Mouse (Mus musculus) neural tube, embryonic 12.5 days (tissue): Measurements from ENCODE around the gene Rdh12. TPM values are rescaled to one million over a fixed set of nuclear protein-coding genes. Genes with fewer than 3 reads are reported as not detected.

ENCODE experiments used
- ATAC-seq: fragments of 200-750 bp; cut with Nextera tagmentation; 2 replicates; pipeline ENCODE4 v1.8.0; 2017; ENCODE audit warnings: low read depth, mild to moderate bottlenecking, moderate TSS enrichment, moderate library complexity; ENCODE audit not compliant: low FRiP score
- H3K27ac ChIP-seq: fragments of 300-500 bp; sonication (generic); 2 replicates; pipeline ENCODE4 v1.5.1; 2016
- H3K27me3 ChIP-seq: fragments of 300-500 bp; sonication (generic); replicated peaks from 2 replicates; pipeline ENCODE4 v1.6.1; 2016; ENCODE audit warnings: mild to moderate bottlenecking
- H3K36me3 ChIP-seq: fragments of 300-500 bp; sonication (generic); 2 replicates; pipeline ENCODE4 v1.6.1; 2016; ENCODE audit warnings: mild to moderate bottlenecking
- H3K4me1 ChIP-seq: fragments of 300-500 bp; sonication (generic); 2 replicates; pipeline ENCODE4 v1.6.1; 2016
- H3K4me2 ChIP-seq: fragments of 300-500 bp; sonication (generic); replicated peaks from 2 replicates; pipeline ENCODE4 v1.6.1; 2016; ENCODE audit warnings: mild to moderate bottlenecking
- H3K4me3 ChIP-seq: fragments of 300-500 bp; sonication (generic); 2 replicates; pipeline ENCODE4 v1.5.1; 2016
- H3K9ac ChIP-seq: fragments of 300-500 bp; sonication (generic); 2 replicates; pipeline ENCODE4 v1.6.1; 2016; ENCODE audit warnings: mild to moderate bottlenecking
- H3K9me3 ChIP-seq: fragments of 300-500 bp; sonication (generic); 2 replicates; pipeline ENCODE4 v1.6.1; 2016; ENCODE audit warnings: mild to moderate bottlenecking
- WGBS: fragments of 180-500 bp; shearing (Covaris S2); methylation state at CpG from one replicate; pipeline ENCODE4 v1.1.7; 2016; 5-methylcytosine and 5-hydroxymethylcytosine counted together
- polyA plus RNA-seq: library from polyadenylated mRNA; unstranded; fragments of >200 nt; fragmentation: Nextera tagmentation; extraction: Ambion mirVana; gene quantifications from 2 replicates; pipeline ENCODE4 v1.2.1, GENCODE M21; 2016

Gene Rdh12
- polyA plus RNA-seq, 1 experiment from 2014 or later: 0.93 TPM

DNA sequence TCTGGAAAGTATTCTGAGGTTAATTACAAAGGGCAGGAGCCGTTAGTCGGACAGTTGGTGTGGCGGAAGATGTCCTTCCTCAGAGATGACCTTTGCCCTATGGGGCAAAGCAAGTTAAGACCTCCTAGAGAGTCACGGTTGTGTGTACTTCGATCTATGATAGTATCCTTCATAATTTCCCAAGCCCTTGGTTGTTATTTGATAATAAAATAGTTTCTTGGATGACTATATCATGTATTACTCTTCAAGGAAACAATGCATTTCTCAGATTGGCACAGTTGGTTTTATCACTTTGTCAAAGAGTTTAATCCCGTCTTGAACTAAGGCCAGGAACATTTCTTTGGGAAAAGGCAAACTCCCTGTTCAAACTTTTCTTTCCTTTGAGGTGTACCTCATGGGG lies 16.5 kb upstream of the Rdh12 start, which contains the start of gene Rdh11:
Gene Rdh11, minus strand, starts transcription at position 101 of the 400 bp plus-strand sequence.
- 68% methylated on average over 6 of the region's 6 CpGs for WGBS
- Histone ChIP-seq H3K4me1 (peaks cover 11% of the 10 kb centered on the region), H3K4me2 (peak within 1 kb of the TSS; percentile 84), H3K27me3 (no peaks in the 10 kb centered on the region), H3K36me3 (peaks cover 11% of the 10 kb centered on the region; the same call in 1 of the 2 replicates), H3K9me3 (no peaks in the 10 kb centered on the region), H3K9ac (peak within 1 kb of the TSS; percentile 66), H3K27ac (no peak within 1 kb of the TSS), H3K4me3 (peak within 1 kb of the TSS; percentile 55)
- no peak for ATAC-seq

DNA sequence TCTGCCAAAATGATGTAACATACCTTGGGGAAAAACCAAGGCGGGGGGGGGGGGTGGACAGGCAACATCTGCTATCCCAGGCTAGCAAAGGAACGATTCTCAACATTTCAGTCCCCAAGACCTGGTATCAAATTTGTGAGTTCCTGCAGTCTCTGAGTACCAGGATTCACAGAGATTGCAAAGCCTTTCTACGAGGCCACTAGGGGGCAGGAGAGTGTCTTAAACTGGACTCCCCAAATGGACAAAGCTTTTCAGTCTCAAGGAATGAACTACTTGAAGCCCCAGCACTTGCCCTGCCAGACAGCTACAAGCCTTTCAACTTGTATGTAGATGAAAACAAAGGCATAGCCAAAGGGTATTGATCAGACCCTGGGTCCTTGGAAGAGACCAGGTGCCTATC lies 15.3 kb upstream of the Rdh12 start:
- ATAC-seq: no peak
- no peak overlapping the region for H3K27ac ChIP-seq
- H3K27me3 ChIP-seq: no peaks in the 10 kb centered on the region
- no peak overlapping the region for H3K9ac ChIP-seq
- no peak overlapping the region for H3K4me2 ChIP-seq
- H3K36me3 ChIP-seq: no peaks in the 10 kb centered on the region
- no peaks in the 10 kb centered on the region for H3K9me3 ChIP-seq
- H3K4me1 ChIP-seq: peaks cover 11% of the 10 kb centered on the region
- H3K4me3 ChIP-seq: no peak overlapping the region
- WGBS: 6% methylated on average over 3 of the region's 3 CpGs

DNA sequence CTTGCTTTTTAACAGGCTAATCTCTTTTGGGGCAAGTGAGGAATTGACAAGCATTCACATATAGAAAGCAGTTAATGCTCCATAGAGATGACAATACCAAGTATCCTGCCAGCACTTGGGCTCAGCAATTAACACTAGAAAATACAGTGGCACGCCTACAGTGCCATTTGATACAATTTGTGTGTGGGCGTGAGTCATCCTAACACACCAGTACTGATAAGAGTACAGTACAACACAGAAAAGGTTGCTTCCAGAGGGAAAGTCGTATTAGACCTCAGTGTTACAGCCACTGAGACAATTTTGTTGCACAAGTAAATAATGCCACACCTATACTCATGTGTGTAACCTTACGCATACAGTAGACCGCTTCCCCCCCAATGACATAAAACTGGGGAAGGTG lies 11.6 kb upstream of the Rdh12 start:
- Histone ChIP-seq H3K4me2 (no peak overlapping the region), H3K4me3 (no peak overlapping the region), H3K36me3 (no peaks in the 10 kb centered on the region), H3K9me3 (no peaks in the 10 kb centered on the region), H3K27ac (no peak overlapping the region), H3K27me3 (no peaks in the 10 kb centered on the region), H3K4me1 (no peaks in the 10 kb centered on the region), H3K9ac (no peak overlapping the region)
- no peak for ATAC-seq
- 88% methylated on average over 5 of the region's 5 CpGs for WGBS

DNA sequence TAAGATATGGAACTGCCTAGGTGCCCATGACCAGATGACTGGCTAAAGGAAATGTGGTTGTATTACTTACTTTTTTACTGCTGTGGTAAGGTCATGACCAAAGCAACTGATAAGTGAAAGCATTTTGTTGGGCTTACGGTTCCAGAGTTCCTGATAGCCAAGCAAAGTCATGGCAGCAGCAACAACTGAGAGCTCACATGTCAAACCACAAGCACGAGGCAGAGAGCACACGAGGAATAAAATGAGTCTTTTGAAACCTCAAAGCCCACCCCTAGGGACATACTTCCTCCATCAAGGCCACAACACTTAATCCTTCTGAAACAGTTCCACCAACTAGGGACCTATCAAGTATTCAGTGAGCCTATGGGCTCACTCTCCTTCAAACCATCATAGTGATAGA lies 6.8 kb upstream of the Rdh12 start:
- no peak overlapping the region for H3K4me3 ChIP-seq
- H3K9ac ChIP-seq: no peak overlapping the region
- no peak for ATAC-seq
- H3K4me2 ChIP-seq: no peak overlapping the region
- no peaks in the 10 kb centered on the region for H3K9me3 ChIP-seq
- no peaks in the 10 kb centered on the region for H3K4me1 ChIP-seq
- no peaks in the 10 kb centered on the region for H3K27me3 ChIP-seq
- no peaks in the 10 kb centered on the region for H3K36me3 ChIP-seq
- H3K27ac ChIP-seq: no peak overlapping the region
- WGBS: 70% methylated on average over 3 of the region's 3 CpGs

DNA sequence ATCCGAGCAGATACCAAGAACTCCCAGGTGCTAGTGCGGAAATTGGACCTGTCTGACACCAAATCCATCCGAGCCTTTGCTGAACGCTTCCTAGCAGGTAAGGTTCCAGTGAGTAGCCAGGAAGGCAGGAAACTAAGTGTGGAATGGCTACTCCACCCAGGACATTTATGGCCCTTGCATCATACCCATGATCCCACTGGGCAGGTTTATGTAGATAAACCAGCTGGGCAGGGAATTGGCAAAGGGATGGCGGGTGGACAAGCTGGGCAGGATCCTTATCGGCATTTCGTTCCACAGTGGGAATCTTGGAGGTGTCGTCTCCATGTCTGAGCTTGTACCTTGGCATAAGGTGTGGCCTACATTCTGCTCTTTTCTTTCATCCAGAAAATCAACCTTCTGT lies 2.7 kb downstream of the Rdh12 start:
- Histone ChIP-seq H3K4me1 (0 out of 2 replicates have a peak, but pooled peaks cover 4% of the 10 kb centered on the region), H3K36me3 (no peaks in the 10 kb centered on the region), H3K27ac (no peak overlapping the region), H3K9ac (no peak overlapping the region), H3K4me3 (no peak overlapping the region), H3K9me3 (no peaks in the 10 kb centered on the region), H3K4me2 (no peak overlapping the region), H3K27me3 (no peaks in the 10 kb centered on the region)
- ATAC-seq: no peak
- 91% methylated on average over 8 of the region's 8 CpGs for WGBS

DNA sequence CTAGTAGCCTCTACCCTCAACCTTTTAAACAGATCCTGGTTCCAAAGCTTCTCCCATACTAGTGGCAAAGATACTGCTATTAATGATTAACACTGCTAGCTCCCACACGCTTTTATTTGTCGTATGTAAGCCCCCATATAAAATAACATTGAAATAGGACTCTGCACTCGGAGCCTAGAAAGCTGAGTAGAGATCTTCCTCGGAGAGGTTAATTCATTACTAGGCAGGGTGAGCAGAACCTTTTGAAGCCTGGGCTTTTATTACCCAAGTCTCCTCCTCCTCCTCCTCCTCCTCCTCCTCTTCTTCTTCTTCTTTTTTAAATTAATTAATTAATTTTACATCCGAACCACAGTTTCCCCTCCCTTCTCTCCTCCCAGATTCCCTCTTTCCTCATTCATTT lies 8.8 kb downstream of the Rdh12 start:
- 45% methylated on average over 5 of the region's 5 CpGs for WGBS

DNA sequence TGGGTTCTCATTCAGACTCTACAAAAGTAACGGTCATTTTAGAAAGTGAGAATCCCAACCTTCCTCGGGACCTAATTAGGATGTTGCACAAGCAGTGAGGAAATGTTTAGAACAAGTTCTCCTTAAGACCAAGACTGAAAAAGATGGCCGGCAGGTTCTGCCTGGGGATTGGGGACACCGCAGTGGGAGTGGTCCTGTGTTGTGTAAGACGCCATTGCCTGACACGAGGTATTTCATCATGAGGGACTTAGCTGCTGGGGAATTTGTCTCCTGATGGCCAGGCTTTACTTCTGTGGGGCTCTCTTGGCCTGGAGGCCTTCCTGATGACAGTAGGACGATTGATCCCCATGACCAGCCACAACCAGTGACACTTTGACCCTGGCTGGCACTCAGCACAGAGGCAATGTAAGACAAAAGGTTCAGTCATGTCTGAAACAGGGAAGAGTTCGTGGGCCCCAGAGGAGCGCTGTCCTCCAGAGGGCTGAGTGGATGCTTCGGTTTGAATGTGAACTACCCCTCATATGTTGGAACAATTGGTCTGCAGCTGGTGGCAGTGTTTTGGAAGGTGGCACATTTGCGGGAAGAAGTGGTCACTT lies 26.9 kb downstream of the Rdh12 start:
- no peaks in the 10 kb centered on the region for H3K4me1 ChIP-seq
- no peak overlapping the region for H3K4me3 ChIP-seq
- no peaks in the 10 kb centered on the region for H3K27me3 ChIP-seq
- H3K27ac ChIP-seq: no peak overlapping the region
- 63% methylated on average over 11 of the region's 11 CpGs for WGBS
- no peaks in the 10 kb centered on the region for H3K9me3 ChIP-seq
- H3K4me2 ChIP-seq: no peak overlapping the region
- no peak overlapping the region for H3K9ac ChIP-seq
- H3K36me3 ChIP-seq: peaks cover 53% of the 10 kb centered on the region
- ATAC-seq: no peak

More for the DNA sequence above, 8.8 kb downstream of the Rdh12 start:
- Histone ChIP-seq H3K4me2 (no peak overlapping the region), H3K27ac (no peak overlapping the region), H3K9ac (no peak overlapping the region), H3K4me1 (no peaks in the 10 kb centered on the region), H3K9me3 (no peaks in the 10 kb centered on the region), H3K4me3 (no peak overlapping the region), H3K36me3 (no peaks in the 10 kb centered on the region), H3K27me3 (no peaks in the 10 kb centered on the region)
- no peak for ATAC-seq

DNA sequence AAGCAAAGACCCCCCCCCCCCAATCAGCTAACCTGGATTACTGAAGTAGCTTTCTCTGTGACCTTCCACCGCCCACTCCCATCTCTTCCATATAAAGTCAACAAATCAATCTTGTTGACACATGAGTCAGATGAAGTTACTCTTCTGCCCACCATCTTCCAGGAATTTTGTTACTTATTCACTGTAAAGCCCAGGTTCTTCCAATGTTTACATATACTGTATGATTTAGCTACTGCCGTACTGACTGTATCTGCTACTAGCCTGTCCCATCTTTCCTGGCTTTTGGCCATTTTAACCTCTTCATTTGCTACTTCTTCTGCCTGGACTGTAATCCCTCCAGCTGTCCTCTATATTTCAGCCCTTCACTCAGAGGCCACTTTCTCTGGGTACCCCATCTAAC lies 33.3 kb downstream of the Rdh12 start:
- Histone ChIP-seq H3K4me2 (no peak overlapping the region), H3K27me3 (no peaks in the 10 kb centered on the region), H3K4me1 (no peaks in the 10 kb centered on the region), H3K27ac (no peak overlapping the region), H3K36me3 (peaks cover 89% of the 10 kb centered on the region), H3K4me3 (no peak overlapping the region), H3K9ac (no peak overlapping the region), H3K9me3 (no peaks in the 10 kb centered on the region)
- WGBS: 92% methylated on average over 2 of the region's 2 CpGs
- no peak for ATAC-seq

DNA sequence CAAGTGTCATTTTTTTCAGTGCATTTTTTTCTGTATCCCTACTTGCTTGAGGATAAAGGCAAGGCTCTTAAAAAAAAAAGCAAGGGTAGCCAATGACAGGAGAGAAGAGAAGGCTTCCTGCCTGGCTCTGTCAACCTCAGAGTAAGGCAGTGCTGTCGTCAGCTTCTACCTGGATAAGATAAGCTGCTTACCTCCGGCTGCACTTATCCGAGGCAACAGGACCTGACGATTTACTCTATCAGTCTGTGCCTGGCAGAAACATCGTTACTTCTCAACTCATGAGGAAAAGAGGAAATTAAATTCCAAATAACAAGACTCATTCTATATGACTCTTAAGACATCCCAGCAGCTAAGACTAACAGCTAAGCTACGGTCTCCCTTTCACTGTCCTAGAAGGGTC lies 34.2 kb downstream of the Rdh12 start:
- no peak overlapping the region for H3K9ac ChIP-seq
- ATAC-seq: no peak
- H3K27ac ChIP-seq: no peak overlapping the region
- H3K36me3 ChIP-seq: peaks cover 87% of the 10 kb centered on the region
- 94% methylated on average over 6 of the region's 6 CpGs for WGBS
- H3K4me3 ChIP-seq: no peak overlapping the region
- no peaks in the 10 kb centered on the region for H3K4me1 ChIP-seq
- H3K9me3 ChIP-seq: no peaks in the 10 kb centered on the region
- H3K27me3 ChIP-seq: no peaks in the 10 kb centered on the region
- H3K4me2 ChIP-seq: no peak overlapping the region

DNA sequence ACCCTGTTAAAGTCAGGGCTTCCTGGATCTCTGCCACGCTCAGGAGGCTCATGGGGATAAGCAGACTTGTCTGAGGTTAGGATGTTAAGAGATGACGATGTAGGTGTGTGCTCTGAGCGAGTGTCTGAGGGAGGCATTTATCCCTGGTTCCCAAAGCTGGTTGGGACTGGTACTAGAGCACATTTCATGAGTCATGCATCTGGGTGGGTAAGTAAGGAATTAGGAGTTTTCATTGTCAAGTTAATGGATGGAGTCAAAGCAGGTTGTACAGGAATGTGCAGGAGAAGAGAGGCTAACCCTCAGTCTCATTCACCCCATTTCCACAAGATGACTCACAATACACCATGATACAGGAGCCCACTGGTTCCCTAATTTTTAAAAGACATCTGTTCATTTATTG lies 39.4 kb downstream of the Rdh12 start:
- no peak overlapping the region for H3K27ac ChIP-seq
- ATAC-seq: no peak
- no peaks in the 10 kb centered on the region for H3K27me3 ChIP-seq
- no peak overlapping the region for H3K9ac ChIP-seq
- H3K9me3 ChIP-seq: no peaks in the 10 kb centered on the region
- H3K4me1 ChIP-seq: no peaks in the 10 kb centered on the region
- H3K4me3 ChIP-seq: no peak overlapping the region
- peaks cover 91% of the 10 kb centered on the region for H3K36me3 ChIP-seq
- WGBS: 90% methylated on average over 3 of the region's 3 CpGs
- no peak overlapping the region for H3K4me2 ChIP-seq

DNA sequence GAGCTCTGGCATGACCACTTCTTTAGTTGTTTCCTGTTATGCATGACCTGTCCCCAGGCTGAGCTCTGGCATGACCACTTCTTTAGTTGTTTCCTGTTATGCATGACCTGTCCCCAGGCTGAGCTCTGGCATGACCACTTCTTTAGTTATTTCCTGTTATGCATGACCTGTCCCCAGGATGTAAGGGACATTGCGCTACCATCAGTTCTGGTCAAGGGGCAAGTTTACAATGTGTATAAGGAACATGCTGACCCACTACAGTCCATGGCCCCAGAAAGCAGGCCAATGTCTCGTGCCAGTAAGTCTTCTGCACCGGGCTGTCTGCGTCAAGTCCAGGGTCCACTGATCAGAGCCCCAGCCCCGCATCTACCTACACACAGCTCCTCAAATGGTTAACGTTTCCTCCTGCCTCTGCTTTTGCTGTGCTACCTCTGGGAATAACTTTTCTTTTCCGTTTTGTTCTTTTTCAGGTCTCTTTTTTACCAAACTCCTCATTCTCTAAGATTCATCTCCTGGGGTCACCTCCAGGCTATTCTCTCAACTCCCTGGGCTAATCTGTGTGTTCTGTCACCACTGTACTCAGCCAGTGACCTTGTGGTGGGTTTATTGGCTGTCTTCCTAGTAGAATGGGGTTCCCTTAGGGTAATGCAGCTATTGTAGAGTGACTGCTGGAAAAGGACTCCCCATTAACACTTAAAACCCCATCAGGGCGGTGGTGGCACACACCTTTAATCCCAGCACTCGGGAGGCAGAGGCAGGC lies 44.8 kb downstream of the Rdh12 start:
- no peak overlapping the region for H3K9ac ChIP-seq
- no peak for ATAC-seq
- no peak overlapping the region for H3K4me3 ChIP-seq
- no peak overlapping the region for H3K4me2 ChIP-seq
- no peak overlapping the region for H3K27ac ChIP-seq
- H3K36me3 ChIP-seq: peaks cover 80% of the 10 kb centered on the region
- 91% methylated on average over 9 of the region's 9 CpGs for WGBS
- H3K4me1 ChIP-seq: no peaks in the 10 kb centered on the region
- no peaks in the 10 kb centered on the region for H3K9me3 ChIP-seq
- no peaks in the 10 kb centered on the region for H3K27me3 ChIP-seq

DNA sequence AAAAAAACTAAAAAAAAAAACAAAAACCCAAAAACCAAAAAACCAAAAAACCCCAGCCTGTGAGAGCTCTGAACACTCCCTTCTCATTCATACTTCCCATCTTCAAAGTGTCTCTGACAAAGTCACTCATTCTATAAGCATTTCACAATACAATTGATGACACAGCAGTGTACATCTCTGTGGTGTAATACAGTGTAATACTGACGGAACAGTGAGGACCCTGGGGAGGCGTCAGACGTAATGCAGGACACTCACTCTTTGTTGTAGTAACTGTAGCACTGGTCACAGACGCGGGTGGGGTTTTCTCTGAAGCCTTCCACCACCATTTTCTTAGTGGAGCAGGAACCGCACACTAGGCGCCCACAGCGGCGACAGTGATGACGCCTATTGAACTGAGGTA lies 46.3 kb downstream of the Rdh12 start:
- Histone ChIP-seq H3K9me3 (no peaks in the 10 kb centered on the region), H3K4me2 (no peak overlapping the region), H3K36me3 (peaks cover 70% of the 10 kb centered on the region), H3K27ac (no peak overlapping the region), H3K27me3 (no peaks in the 10 kb centered on the region), H3K9ac (no peak overlapping the region), H3K4me3 (no peak overlapping the region), H3K4me1 (no peaks in the 10 kb centered on the region)
- WGBS: 96% methylated on average over 10 of the region's 10 CpGs
- ATAC-seq: no peak

DNA sequence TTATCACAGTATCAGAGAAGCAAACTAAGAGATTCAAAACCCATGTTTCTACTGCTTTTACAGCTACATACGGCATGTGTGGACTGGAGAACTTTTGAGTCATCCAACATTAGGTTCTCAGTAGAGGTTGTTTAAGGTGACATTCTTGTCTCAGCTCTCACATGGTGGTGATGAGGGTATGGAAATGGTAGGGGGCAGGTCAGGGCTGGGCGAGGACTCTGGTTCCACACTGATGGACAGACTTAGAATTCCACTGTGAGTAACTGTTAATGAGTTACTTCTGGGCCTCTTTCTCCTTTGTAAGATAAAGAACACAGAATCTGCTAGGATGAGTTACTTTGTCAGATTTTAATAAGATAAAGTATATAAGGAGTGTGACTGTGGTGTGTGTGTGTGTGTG lies 51.4 kb downstream of the Rdh12 start:
- Histone ChIP-seq H3K27me3 (no peaks in the 10 kb centered on the region), H3K4me2 (no peak overlapping the region), H3K9me3 (no peaks in the 10 kb centered on the region), H3K9ac (no peak overlapping the region), H3K27ac (no peak overlapping the region), H3K36me3 (peaks cover 61% of the 10 kb centered on the region), H3K4me3 (no peak overlapping the region), H3K4me1 (no peaks in the 10 kb centered on the region)
- no peak for ATAC-seq
- 90% methylated on average over 2 of the region's 2 CpGs for WGBS
